Mouse (Mus musculus) olfactory bulb, adult 2 months (tissue): Measurements from ENCODE around the gene Gm14124. TPM values are rescaled to one million over a fixed set of nuclear protein-coding genes. Genes with fewer than 3 reads are reported as not detected.
"Not testable (repeated sequence)": the region's sequence is repeated elsewhere in the genome, so short reads cannot be mapped to it uniquely, and the experiment has no call there.

Experiments
- H3K27ac ChIP-seq: fragments of 200-500 bp; 2 replicates; pipeline ENCODE4 v1.5.1; 2012; ENCODE audit warnings: low read depth, low read length; ENCODE audit not compliant: insufficient read depth
- H3K4me1 ChIP-seq: fragments of 200-500 bp; 2 replicates; pipeline ENCODE4 v1.6.1; 2012; ENCODE audit warnings: low read length; ENCODE audit not compliant: control insufficient read depth, insufficient read depth
- H3K4me3 ChIP-seq: fragments of 200-500 bp; 2 replicates; pipeline ENCODE4 v1.5.1; 2012; ENCODE audit warnings: mild to moderate bottlenecking, low read depth, low read length, moderate library complexity; ENCODE audit not compliant: insufficient read depth
- CTCF ChIP-seq: fragments of 200-500 bp; IDR thresholded peaks from 2 replicates; pipeline ENCODE4 v1.5.1; 2012; ENCODE audit warnings: low read depth, mild to moderate bottlenecking, low read length, moderate library complexity; ENCODE audit not compliant: insufficient read depth
- POLR2A ChIP-seq: fragments of 200-500 bp; IDR thresholded peaks from 2 replicates; pipeline ENCODE4 v1.6.1; 2012; ENCODE audit warnings: mild to moderate bottlenecking, low read depth, low read length, moderate library complexity; ENCODE audit not compliant: insufficient read depth
- whole genome bisulfite sequencing: fragments of 180-500 bp; shearing (Covaris S2); methylation state at CpG from one replicate; pipeline ENCODE4 v1.1.7; 2018; 5-methylcytosine and 5-hydroxymethylcytosine counted together
- polyA plus RNA-seq: library from polyadenylated mRNA; stranded (reverse); fragments of >200 nt; gene quantifications from 2 replicates; pipeline ENCODE4 v1.2.4, GENCODE M21; 2012; ENCODE audit warnings: low replicate concordance; ENCODE audit not compliant: missing spikeins, insufficient read depth, insufficient read length

Gm14124 gene
- not detected in 2 replicates for polyA plus RNA-seq

GRCm38 (mm10) chr2:150257291-150257690 is at the start of gene Gm14124:
Gm14124 (plus strand) TSS chr2:150257517.
- 74% methylated on average over 4 of the region's 4 CpGs for WGBS
- not testable (repeated sequence) for H3K4me3 ChIP-seq, H3K4me1 ChIP-seq, H3K27ac ChIP-seq

GRCm38 (mm10) chr2:150217600-150218362 is 39.5 kb upstream of the Gm14124 start, which contains the start of gene Zfp937:
Zfp937 (plus strand) TSS chr2:150218073.
- not testable (repeated sequence) for H3K4me1 ChIP-seq, H3K27ac ChIP-seq
- peak within 1 kb of the TSS; percentile 53 for H3K4me3 ChIP-seq
- under 1% methylated on average over 15 of the region's 15 CpGs for WGBS

GRCm38 (mm10) chr2:150218363-150218725 is 39.0 kb upstream of the Gm14124 start:
- peak overlapping the region; percentile 53 for H3K4me3 ChIP-seq
- 11% methylated on average over 4 of the region's 4 CpGs for WGBS
- H3K27ac ChIP-seq, H3K4me1 ChIP-seq: not testable (repeated sequence)

GRCm38 (mm10) chr2:150223263-150223662 is 34.1 kb upstream of the Gm14124 start:
- not testable (repeated sequence) for H3K27ac ChIP-seq, H3K4me3 ChIP-seq, H3K4me1 ChIP-seq

- H3K27ac ChIP-seq: no peak overlapping the region
- no peak overlapping the region for H3K4me3 ChIP-seq
- no peaks in the 10 kb centered on the region for H3K4me1 ChIP-seq
- WGBS: 93% methylated on average over 2 of the region's 2 CpGs
- TF ChIP-seq CTCF (no peak), POLR2A (no peak)
Measured at GRCm38 (mm10) chr2:150243211-150243610, 14.1 kb upstream of the Gm14124 start.

GRCm38 (mm10) chr2:150255491-150255890 is 1.8 kb upstream of the Gm14124 start, which contains the start of gene Gm21994:
Gm21994 (minus strand) TSS chr2:150255591.
- WGBS: 55% methylated on average over 2 of the region's 2 CpGs
- not testable (repeated sequence) for H3K4me1 ChIP-seq, H3K4me3 ChIP-seq, H3K27ac ChIP-seq

- not testable (repeated sequence) for H3K4me1 ChIP-seq, H3K27ac ChIP-seq, H3K4me3 ChIP-seq
- 77% methylated on average over 2 of the region's 2 CpGs for WGBS
Measured at GRCm38 (mm10) chr2:150256861-150257260, 456 bp upstream of the Gm14124 start.

GRCm38 (mm10) chr2:150293669-150294068 is 36.4 kb downstream of the Gm14124 start:
- no peak overlapping the region for H3K4me3 ChIP-seq
- TF ChIP-seq CTCF (no peak), POLR2A (no peak)
- H3K4me1 ChIP-seq: no peaks in the 10 kb centered on the region
- WGBS: 90% methylated on average over 6 of the region's 6 CpGs
- no peak overlapping the region for H3K27ac ChIP-seq

GRCm38 (mm10) chr2:150299096-150299495 is 41.8 kb downstream of the Gm14124 start:
- Histone ChIP-seq H3K4me3 (no peak overlapping the region), H3K27ac (no peak overlapping the region), H3K4me1 (no peaks in the 10 kb centered on the region)
- 48% methylated on average over 1 of the region's 1 CpGs for WGBS
- no peak for TF ChIP-seq CTCF
- TF ChIP-seq POLR2A: no peak

GRCm38 (mm10) chr2:150307183-150307773 is 50.0 kb downstream of the Gm14124 start:
- H3K4me3 ChIP-seq: no peak overlapping the region
- WGBS: 86% methylated on average over 10 of the region's 10 CpGs
- H3K4me1 ChIP-seq: no peaks in the 10 kb centered on the region
- no peak overlapping the region for H3K27ac ChIP-seq
- TF ChIP-seq CTCF (no peak), POLR2A (no peak)

GRCm38 (mm10) chr2:150310952-150311884 is 53.9 kb downstream of the Gm14124 start:
- 16% methylated on average over 19 of the region's 19 CpGs for WGBS
- peak overlapping the region; percentile 71 for H3K4me3 ChIP-seq
- not testable (repeated sequence) for H3K4me1 ChIP-seq, H3K27ac ChIP-seq
